Mouse (Mus musculus): ENCODE data around the gene Gm48551. TPM values are rescaled to one million over a fixed set of nuclear protein-coding genes. Genes with fewer than 3 reads are reported as not detected.

Gene Gm48551
- polyA plus RNA-seq, 1 experiment from 2014 or later: 2.1 TPM

DNA sequence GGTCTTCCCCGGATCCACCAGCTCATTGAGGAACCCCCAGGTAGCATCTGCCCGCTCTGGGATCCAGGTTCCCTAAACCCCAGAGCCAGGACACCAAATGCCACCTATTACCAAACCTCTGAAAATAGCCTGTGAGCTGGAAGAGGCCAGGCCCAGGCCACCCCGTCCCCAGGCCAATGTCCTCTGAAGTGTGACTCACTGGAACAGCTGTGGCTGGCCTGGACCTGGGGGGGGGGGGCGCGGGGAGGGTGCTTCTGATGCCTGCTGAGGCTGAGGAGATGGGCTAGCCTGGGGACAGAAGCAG, 37.5 kb downstream of the Gm48551 start:
- Histone ChIP-seq H3K27me3 (replicated peaks) (peaks cover 8% of the 10 kb centered on the region; the same call in 1 of the 2 replicates), H3K4me1 (peaks cover 66% of the 10 kb centered on the region), H3K9ac (no peak overlapping the region), H3K36me3 (peaks cover 23% of the 10 kb centered on the region), H3K9me3 (no peaks in the 10 kb centered on the region), H3K4me3 (no peak overlapping the region), H3K4me2 (no peak overlapping the region), H3K27ac (replicated peaks) (no peak overlapping the region)
- ATAC-seq (ENCODE audit: extremely low read depth, insufficient number of reproducible peaks, low FRiP score, low TSS enrichment): no peak
- WGBS: 76% methylated on average over 5 of the region's 5 CpGs

DNA sequence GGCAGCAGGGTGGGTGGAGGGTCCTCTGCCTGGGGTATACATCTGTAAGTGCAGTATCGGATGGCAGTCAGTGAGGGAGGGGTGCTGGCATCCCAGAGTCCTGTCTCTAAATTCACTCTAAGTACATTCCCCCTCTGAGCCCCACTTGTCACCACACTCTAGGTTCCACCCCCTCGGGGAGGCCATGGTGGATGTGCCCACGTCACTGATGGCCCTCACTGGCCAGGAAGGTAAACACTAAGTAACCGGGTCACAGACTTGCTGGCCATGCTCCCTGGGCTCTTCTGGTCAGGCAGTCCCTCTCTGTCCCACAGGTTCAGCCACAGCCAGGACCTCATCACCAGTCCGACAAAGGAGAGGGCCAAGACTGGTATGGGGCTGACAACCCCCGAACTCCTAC, 37.9 kb downstream of the Gm48551 start:
- H3K4me1 ChIP-seq: peaks cover 62% of the 10 kb centered on the region
- H3K9ac ChIP-seq: 0 out of 2 replicates have a peak overlapping the region, but pooled peaks have one; percentile 7
- no peak overlapping the region for H3K4me3 ChIP-seq
- 72% methylated on average over 6 of the region's 6 CpGs for WGBS
- no peak overlapping the region for H3K27ac ChIP-seq (replicated peaks)
- H3K27me3 ChIP-seq (replicated peaks): peaks cover 8% of the 10 kb centered on the region; the same call in 1 of the 2 replicates
- ATAC-seq (ENCODE audit: extremely low read depth, insufficient number of reproducible peaks, low FRiP score, low TSS enrichment): no peak
- H3K9me3 ChIP-seq: no peaks in the 10 kb centered on the region
- H3K4me2 ChIP-seq: no peak overlapping the region
- H3K36me3 ChIP-seq: peaks cover 23% of the 10 kb centered on the region

DNA sequence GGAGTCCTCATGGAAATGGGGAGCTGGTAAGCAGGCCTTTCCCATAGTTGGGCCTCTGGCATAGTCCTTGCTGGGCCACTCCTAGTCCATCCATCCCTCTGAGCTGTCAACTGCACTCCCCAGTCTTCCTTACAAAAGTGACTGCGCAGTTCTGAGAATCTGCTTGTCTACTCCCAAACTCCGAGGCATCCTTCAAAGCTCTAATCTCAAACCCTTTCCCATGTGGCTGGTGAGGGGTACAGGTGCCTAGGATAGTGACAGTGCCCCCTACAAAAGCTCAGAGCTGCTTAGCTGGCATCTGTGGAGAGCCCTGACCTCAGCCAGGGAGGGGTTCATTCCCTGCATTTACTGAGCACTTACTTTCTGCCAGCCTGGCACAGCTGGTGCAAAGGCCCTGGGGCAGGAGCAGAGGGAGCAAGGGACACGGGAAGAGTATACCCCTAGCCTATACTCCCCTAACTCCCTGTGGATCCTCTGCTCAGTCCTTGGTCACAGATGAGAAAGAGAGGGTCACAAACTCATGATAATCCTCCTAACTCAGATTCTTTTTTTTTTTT, 38.5 kb downstream of the Gm48551 start:
- no peak for ATAC-seq (ENCODE audit: extremely low read depth, insufficient number of reproducible peaks, low FRiP score, low TSS enrichment)
- Histone ChIP-seq H3K9me3 (no peaks in the 10 kb centered on the region), H3K36me3 (peaks cover 23% of the 10 kb centered on the region), H3K4me3 (no peak overlapping the region), H3K9ac (0 out of 2 replicates have a peak overlapping the region, but pooled peaks have one; percentile 7), H3K27me3 (replicated peaks) (peaks cover 8% of the 10 kb centered on the region; the same call in 1 of the 2 replicates), H3K4me1 (peaks cover 62% of the 10 kb centered on the region), H3K27ac (replicated peaks) (no peak overlapping the region), H3K4me2 (no peak overlapping the region)
- 73% methylated on average over 3 of the region's 3 CpGs for WGBS

DNA sequence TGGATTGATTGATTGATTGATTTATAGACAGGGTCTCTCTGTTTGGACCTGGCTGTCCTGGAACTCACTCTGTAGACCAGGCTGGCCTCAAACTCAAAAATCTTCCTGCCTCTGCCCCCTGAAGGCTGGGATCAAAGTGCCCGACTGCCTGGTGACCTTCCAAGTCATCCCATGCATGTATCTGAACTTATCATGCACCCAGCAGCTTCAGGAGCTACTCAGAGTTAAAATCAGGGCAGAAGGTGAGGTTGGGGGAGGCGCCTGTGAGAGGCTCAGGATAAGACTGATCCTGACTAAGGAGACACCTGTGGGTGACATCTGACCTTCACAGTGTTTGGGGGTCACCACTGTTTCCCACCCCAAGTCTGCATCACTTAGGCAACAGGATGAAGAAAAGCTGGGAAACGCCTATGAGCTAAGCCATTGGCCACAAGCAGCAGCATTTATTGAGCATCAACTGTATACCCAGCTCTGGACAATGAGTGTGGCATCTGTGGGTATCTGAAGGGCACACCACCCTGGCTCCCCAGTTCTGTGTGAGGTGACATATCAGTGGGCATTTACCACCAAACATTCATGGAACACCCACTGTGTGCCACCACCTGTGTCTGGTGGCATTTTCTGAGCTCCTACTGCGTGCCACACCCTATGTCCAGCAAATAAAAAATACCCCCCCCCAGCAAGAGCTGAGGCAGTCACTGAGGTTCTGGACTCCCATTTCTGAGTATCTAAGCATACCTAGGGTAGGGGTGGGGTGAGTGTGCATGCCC, 39.4 kb downstream of the Gm48551 start:
- Histone ChIP-seq H3K9ac (peak overlapping the region; percentile 95), H3K4me2 (peak overlapping the region; percentile 94), H3K4me3 (no peak overlapping the region), H3K4me1 (peaks cover 53% of the 10 kb centered on the region), H3K27me3 (replicated peaks) (peaks cover 13% of the 10 kb centered on the region; the same call in 1 of the 2 replicates), H3K9me3 (no peaks in the 10 kb centered on the region), H3K27ac (replicated peaks) (peak overlapping the region; percentile 78), H3K36me3 (peaks cover 18% of the 10 kb centered on the region)
- no peak for ATAC-seq (ENCODE audit: extremely low read depth, insufficient number of reproducible peaks, low FRiP score, low TSS enrichment)
- WGBS: 72% methylated on average over 4 of the region's 4 CpGs

DNA sequence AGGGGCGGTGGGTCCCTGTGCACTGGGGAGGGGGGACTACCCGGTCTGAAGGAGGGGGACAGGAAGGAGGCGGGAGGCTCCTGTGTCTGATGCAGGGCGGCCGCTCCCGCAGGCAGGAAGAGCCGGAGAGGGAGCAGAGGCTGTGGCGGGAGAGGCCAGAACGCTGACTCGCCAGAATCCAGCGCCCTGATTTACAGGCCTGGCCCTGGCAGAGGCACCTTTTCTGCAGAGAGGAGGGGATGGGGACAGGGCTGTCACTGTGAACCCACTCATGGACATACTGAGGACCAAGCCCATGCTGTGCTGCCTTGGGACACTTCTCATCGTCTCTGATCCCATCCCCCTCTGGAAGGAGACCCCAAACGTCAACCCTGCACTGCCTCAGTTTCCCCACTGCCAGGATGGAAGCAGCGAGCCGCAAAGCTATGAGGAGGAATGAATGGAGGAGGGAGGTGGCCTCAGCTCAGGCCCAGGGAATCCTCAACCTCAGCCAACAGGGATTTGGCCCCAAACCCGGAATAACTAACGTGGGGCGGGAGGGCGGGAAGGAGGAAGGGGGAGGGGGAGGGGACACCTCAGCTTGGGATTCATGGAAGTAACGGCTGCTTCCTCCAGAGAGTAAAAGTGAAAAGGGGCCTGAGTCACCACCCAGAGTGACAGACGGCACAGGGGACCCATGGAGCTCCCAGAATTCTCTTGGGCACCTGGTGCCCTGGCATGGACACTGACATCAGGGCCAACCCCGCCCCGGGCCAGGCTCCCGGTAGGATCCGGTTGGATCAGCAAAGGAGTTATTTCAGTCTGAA, 40.2 kb downstream of the Gm48551 start:
- ATAC-seq (ENCODE audit: extremely low read depth, insufficient number of reproducible peaks, low FRiP score, low TSS enrichment): no peak
- Histone ChIP-seq H3K4me2 (peak overlapping the region; percentile 94), H3K9me3 (no peaks in the 10 kb centered on the region), H3K36me3 (peaks cover 11% of the 10 kb centered on the region), H3K27ac (replicated peaks) (peak overlapping the region; percentile 78), H3K4me3 (peak overlapping the region; percentile 81), H3K27me3 (replicated peaks) (peaks cover 13% of the 10 kb centered on the region; the same call in 1 of the 2 replicates), H3K9ac (peak overlapping the region; percentile 95), H3K4me1 (peaks cover 50% of the 10 kb centered on the region)
- 13% methylated on average over 23 of the region's 25 CpGs for WGBS

DNA sequence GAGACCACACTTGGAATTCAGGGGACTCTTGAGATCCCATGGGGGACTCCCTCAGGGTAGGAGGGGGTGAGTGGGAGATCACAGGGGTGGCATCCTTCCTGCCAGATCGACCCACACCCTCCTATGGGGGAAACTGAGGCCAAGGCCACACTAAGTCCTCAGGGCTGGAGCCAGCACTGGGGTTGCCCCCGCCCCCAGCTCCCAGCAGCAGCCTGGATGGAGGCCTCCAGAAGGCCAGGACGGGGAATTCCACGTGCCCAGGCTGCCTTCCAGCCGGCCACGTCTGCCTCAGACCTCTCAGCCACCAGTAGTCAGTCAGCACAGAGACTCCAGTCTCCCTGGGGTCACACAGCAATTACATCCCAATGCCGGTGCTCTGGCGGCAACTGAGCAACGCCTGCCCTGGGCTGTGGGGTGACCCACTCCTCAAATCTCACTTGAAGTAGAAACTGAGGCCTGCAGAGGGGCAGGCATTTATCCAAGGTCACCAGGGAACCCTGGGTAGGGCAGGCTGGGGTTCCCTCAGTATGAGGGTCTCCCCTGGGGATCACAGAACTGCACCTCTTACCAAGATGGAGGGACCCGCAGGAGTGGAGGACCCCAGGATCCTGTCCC, 41.1 kb downstream of the Gm48551 start:
- Histone ChIP-seq H3K4me1 (peaks cover 53% of the 10 kb centered on the region), H3K9me3 (no peaks in the 10 kb centered on the region), H3K9ac (peak overlapping the region; percentile 95), H3K27ac (replicated peaks) (peak overlapping the region; percentile 78), H3K36me3 (peaks cover 4% of the 10 kb centered on the region), H3K4me3 (peak overlapping the region; percentile 81), H3K4me2 (peak overlapping the region; percentile 94), H3K27me3 (replicated peaks) (peaks cover 13% of the 10 kb centered on the region; the same call in 1 of the 2 replicates)
- WGBS: 27% methylated on average over 10 of the region's 10 CpGs
- ATAC-seq (ENCODE audit: extremely low read depth, insufficient number of reproducible peaks, low FRiP score, low TSS enrichment): no peak

DNA sequence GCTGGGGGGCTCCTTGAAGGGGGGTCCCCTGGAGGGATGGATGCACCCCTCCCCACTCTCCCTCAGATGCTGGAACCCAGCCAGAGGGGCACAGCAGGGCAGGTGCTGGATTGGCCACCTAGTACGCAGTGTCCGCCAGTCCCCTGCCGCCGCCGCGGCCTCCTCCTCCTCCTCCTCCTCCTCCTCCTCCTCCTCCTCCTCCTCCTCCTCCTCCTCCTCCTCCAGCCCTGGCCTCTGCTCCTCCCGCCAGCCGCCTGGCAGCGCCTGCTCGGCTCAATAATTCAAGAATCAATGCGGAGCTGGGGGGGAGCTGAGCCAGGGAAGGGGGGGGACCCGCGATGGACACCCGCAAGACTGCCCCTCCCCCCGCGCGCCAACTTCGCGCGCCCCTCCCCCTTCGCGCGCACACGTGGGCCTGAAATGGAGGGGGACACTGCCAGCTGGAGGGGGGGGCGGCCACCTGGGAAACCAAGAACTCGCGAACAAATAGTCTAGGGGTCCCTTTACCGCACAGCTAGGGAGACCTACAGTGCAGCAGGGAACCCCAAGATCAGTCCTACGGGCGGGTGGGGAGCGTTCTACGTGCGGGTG, 41.9 kb downstream of the Gm48551 start:
- H3K36me3 ChIP-seq: no peaks in the 10 kb centered on the region
- peak overlapping the region; percentile 81 for H3K4me3 ChIP-seq
- peaks cover 13% of the 10 kb centered on the region; the same call in 1 of the 2 replicates for H3K27me3 ChIP-seq (replicated peaks)
- under 1% methylated on average over 18 of the region's 33 CpGs for WGBS
- H3K4me1 ChIP-seq: peaks cover 58% of the 10 kb centered on the region
- peak overlapping the region; percentile 94 for H3K4me2 ChIP-seq
- H3K9me3 ChIP-seq: no peaks in the 10 kb centered on the region
- H3K9ac ChIP-seq: peak overlapping the region; percentile 95
- no peak for ATAC-seq (ENCODE audit: extremely low read depth, insufficient number of reproducible peaks, low FRiP score, low TSS enrichment)
- peak overlapping the region; percentile 78 for H3K27ac ChIP-seq (replicated peaks)

DNA sequence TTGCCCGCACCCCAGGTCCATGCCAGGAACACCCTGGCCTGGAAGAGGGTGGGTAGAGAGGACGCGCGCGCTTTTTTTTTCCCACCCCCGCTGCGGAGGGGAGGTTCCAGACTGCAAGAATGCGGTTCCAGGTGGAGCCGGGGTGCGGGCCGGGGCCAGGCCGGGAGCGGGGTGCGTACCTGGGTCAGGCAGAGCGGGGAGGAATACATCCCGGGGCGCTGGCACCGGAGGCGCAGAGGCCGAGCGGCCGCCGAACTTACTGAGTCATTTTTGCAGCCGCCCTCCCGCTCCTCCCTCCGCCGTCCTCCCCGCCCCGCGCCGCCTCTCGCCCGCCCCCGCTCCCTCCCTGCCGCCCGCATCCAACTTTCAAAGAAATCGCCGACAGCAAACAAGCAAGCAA, 42.6 kb downstream of the Gm48551 start:
- WGBS: under 1% methylated on average over 21 of the region's 38 CpGs
- Histone ChIP-seq H3K27ac (replicated peaks) (peak overlapping the region; percentile 66), H3K4me2 (peak overlapping the region; percentile 94), H3K27me3 (replicated peaks) (peaks cover 13% of the 10 kb centered on the region; the same call in 1 of the 2 replicates), H3K4me3 (peak overlapping the region; percentile 81), H3K9me3 (no peaks in the 10 kb centered on the region), H3K9ac (peak overlapping the region; percentile 95), H3K4me1 (peaks cover 61% of the 10 kb centered on the region), H3K36me3 (no peaks in the 10 kb centered on the region)
- no peak for ATAC-seq (ENCODE audit: extremely low read depth, insufficient number of reproducible peaks, low FRiP score, low TSS enrichment)

DNA sequence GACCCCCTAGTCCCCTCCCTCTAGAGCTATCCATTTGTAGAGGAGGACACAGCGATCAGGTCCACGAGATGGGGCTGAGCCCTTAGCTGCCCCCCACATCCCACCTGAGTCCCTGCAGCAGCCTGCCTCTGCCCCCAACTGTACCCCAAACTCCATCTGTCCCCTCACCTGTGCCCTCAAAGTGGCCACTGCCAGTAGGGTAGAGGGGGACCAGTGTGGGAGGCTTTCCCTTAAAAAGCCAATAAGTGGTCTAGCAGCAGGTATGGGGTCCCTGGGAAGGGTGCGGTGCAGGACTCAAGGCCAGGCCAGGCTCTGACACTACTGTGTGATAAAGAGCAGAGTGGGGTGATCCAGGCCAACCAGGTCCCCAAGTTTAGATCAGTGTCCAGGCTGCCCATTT, 43.1 kb downstream of the Gm48551 start:
- Histone ChIP-seq H3K9ac (peak overlapping the region; percentile 95), H3K4me2 (peak overlapping the region; percentile 94), H3K27me3 (replicated peaks) (peaks cover 13% of the 10 kb centered on the region; the same call in 1 of the 2 replicates), H3K27ac (replicated peaks) (no peak overlapping the region), H3K9me3 (no peaks in the 10 kb centered on the region), H3K4me3 (peak overlapping the region; percentile 81), H3K36me3 (no peaks in the 10 kb centered on the region), H3K4me1 (peaks cover 58% of the 10 kb centered on the region)
- WGBS: 24% methylated on average over 3 of the region's 3 CpGs
- ATAC-seq (ENCODE audit: extremely low read depth, insufficient number of reproducible peaks, low FRiP score, low TSS enrichment): no peak

DNA sequence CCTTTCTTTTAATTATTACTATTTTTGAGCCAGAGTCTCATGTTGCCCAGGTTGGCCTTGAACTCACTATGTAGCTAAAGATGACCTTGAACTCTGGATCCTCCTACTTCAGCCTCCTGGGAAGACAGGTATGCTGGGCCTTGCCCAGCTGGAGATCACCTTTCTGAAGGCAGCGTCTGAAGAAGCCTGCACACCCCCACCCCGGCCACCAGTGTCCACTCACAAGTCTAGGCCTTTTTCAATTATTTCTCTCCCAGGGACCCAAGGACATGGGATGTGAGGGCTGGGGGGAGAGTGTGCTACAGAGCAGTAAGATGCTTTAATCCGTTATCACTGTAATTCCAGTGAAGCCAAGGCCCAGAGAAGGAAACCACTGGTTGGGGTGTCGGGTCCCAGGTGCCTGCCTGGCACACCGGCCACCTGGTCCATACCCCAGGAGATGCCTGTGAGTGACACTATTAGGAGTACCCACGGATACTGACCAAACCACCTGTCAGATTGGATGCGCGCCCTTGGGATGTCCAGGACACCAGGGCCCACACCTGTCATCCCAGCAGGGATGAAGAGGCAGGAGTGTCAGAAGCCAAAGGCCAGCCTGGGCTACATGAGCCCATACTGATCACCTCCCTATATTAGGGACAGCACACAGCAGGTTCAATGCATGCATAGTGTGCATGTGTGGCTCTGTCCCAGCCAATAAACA, 43.7 kb downstream of the Gm48551 start:
- 78% methylated on average over 8 of the region's 8 CpGs for WGBS
- Histone ChIP-seq H3K4me2 (no peak overlapping the region), H3K9ac (no peak overlapping the region), H3K4me1 (peaks cover 62% of the 10 kb centered on the region), H3K27ac (replicated peaks) (no peak overlapping the region), H3K9me3 (no peaks in the 10 kb centered on the region), H3K4me3 (no peak overlapping the region; the same call in 1 of the 2 replicates), H3K27me3 (replicated peaks) (peaks cover 16% of the 10 kb centered on the region; the same call in 1 of the 2 replicates), H3K36me3 (no peaks in the 10 kb centered on the region)
- ATAC-seq (ENCODE audit: extremely low read depth, insufficient number of reproducible peaks, low FRiP score, low TSS enrichment): no peak
